Mouse (Mus musculus) hindbrain, postnatal 0 days (tissue): ENCODE results near the gene Rassf6. TPM values are rescaled to one million over a fixed set of nuclear protein-coding genes. Genes with fewer than 3 reads are reported as not detected.
"Not testable (repeated sequence)": the region's sequence is repeated elsewhere in the genome, so short reads cannot be mapped to it uniquely, and the experiment has no call there.

Source experiments
- ATAC-seq: fragments of 200-750 bp; cut with Nextera tagmentation; 2 replicates; pipeline ENCODE4 v1.8.0; 2017; ENCODE audit warnings: mild to moderate bottlenecking, moderate TSS enrichment, moderate library complexity
- DNase-seq: peaks from one replicate; pipeline ENCODE4 v3.0.0-alpha.2; 2015; ENCODE audit warnings: low spot score
- H3K27ac ChIP-seq: fragments of 300-500 bp; sonication (generic); 2 replicates; pipeline ENCODE4 v1.5.1; 2014; ENCODE audit warnings: mild to moderate bottlenecking
- H3K27me3 ChIP-seq: fragments of 300-500 bp; sonication (generic); 2 replicates; pipeline ENCODE4 v1.6.1; 2014; ENCODE audit warnings: low read length, mixed read lengths; ENCODE audit not compliant: insufficient read depth
- H3K36me3 ChIP-seq: fragments of 300-500 bp; sonication (generic); 2 replicates; pipeline ENCODE4 v1.6.1; 2014; ENCODE audit warnings: low read length, mixed read lengths; ENCODE audit not compliant: insufficient read depth
- H3K4me1 ChIP-seq: fragments of 300-500 bp; sonication (generic); 2 replicates; pipeline ENCODE4 v1.6.1; 2014; ENCODE audit warnings: antibody characterized with exemption, low read length, mixed read lengths; ENCODE audit not compliant: insufficient read depth
- H3K4me2 ChIP-seq: fragments of 300-500 bp; sonication (generic); 2 replicates; pipeline ENCODE4 v1.6.1; 2014; ENCODE audit warnings: low read depth, mild to moderate bottlenecking, low read length, moderate library complexity, mixed read lengths
- H3K4me3 ChIP-seq: fragments of 300-500 bp; sonication (generic); 2 replicates; pipeline ENCODE4 v1.5.1; 2014; ENCODE audit warnings: low read length
- H3K9ac ChIP-seq: fragments of 300-500 bp; sonication (generic); replicated peaks from 2 replicates; pipeline ENCODE4 v1.6.1; 2014; ENCODE audit warnings: mild to moderate bottlenecking, low read length, moderate library complexity, mixed read lengths
- H3K9me3 ChIP-seq: fragments of 300-500 bp; sonication (generic); 2 replicates; pipeline ENCODE4 v1.6.1; 2016; ENCODE audit warnings: low read length, mixed read lengths
- CTCF ChIP-seq: IDR thresholded peaks from 2 replicates; pipeline ENCODE4 v1.5.1; 2016; ENCODE audit warnings: antibody characterized with exemption, control low read depth, low read depth
- WGBS: fragments of 180-500 bp; shearing (Covaris S2); extraction: QIAGEN DNeasy Blood & Tissue Kit; methylation state at CpG from one replicate; pipeline ENCODE4 v1.1.7; 2014; 5-methylcytosine and 5-hydroxymethylcytosine counted together
- polyA plus RNA-seq: library from polyadenylated mRNA; unstranded; fragments of >200 nt; fragmentation: Nextera tagmentation; extraction: Ambion mirVana; gene quantifications from 2 replicates; pipeline ENCODE4 v1.2.1, GENCODE M21; 2015
- total RNA-seq: library from RNA; depleted of rRNA; stranded (reverse); fragments of >200 nt; gene quantifications from 2 replicates; pipeline ENCODE4 v1.2.3, GENCODE M21; 2014

The Rassf6 gene
- total and polyA plus RNA-seq, 2 experiments from 2014 or later = 1.4 to 2.8 TPM

DNA sequence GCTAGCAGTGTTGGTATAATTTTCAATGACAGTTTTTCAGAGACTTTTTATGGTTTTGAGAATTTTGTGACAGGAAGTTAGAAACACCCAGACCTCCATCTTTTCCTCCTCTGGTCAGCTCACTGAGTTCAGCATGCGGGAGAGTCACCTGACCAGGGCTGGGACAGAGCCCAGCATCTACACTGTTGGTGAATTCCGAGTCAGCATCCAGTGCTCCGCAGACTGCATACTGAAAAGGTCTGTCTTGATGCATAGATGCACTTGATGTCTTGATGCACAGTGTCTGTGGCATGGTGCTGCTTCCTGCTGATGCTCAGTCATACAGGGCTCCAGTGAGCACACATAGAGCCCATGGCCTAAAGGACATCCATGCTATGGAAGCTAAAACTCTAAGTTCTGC is 12.4 kb downstream of the Rassf6 start:
- Histone ChIP-seq H3K4me2 (no peak overlapping the region), H3K27me3 (no peaks in the 10 kb centered on the region), H3K9ac (no peak overlapping the region), H3K36me3 (no peaks in the 10 kb centered on the region), H3K9me3 (no peaks in the 10 kb centered on the region), H3K27ac (no peak overlapping the region), H3K4me1 (no peaks in the 10 kb centered on the region), H3K4me3 (no peak overlapping the region)
- no peak for ATAC-seq
- WGBS = 72% methylated on average over 3 of the region's 3 CpGs
- no peak for TF ChIP-seq CTCF
- DNase-seq = no peak

DNA sequence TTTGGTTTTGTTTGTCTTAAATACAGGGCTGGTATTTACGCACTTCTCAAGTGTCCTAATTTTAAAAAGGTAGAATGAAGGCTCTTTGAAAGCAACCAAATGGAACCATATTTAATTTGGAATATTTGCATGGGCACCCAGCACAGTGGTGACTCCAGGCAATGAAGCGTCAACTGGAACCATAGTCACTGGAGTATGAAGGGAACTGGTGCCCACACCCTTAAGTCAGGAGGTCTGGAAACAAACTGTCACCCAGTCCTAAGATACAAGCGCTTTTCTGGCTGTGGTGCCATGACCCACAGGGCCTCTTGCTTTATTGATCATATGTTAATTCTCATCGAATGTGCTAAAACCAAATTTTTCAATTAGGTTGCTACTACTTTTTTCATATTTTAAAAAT is 13.0 kb downstream of the Rassf6 start:
- no peak for TF ChIP-seq CTCF
- 95% methylated on average over 4 of the region's 4 CpGs for WGBS
- no peak for ATAC-seq
- H3K9ac ChIP-seq = no peak overlapping the region
- no peaks in the 10 kb centered on the region for H3K9me3 ChIP-seq
- H3K27ac ChIP-seq = no peak overlapping the region
- H3K4me2 ChIP-seq = no peak overlapping the region
- no peak overlapping the region for H3K4me3 ChIP-seq
- no peak for DNase-seq
- no peaks in the 10 kb centered on the region for H3K4me1 ChIP-seq
- H3K27me3 ChIP-seq = no peaks in the 10 kb centered on the region
- H3K36me3 ChIP-seq = no peaks in the 10 kb centered on the region

DNA sequence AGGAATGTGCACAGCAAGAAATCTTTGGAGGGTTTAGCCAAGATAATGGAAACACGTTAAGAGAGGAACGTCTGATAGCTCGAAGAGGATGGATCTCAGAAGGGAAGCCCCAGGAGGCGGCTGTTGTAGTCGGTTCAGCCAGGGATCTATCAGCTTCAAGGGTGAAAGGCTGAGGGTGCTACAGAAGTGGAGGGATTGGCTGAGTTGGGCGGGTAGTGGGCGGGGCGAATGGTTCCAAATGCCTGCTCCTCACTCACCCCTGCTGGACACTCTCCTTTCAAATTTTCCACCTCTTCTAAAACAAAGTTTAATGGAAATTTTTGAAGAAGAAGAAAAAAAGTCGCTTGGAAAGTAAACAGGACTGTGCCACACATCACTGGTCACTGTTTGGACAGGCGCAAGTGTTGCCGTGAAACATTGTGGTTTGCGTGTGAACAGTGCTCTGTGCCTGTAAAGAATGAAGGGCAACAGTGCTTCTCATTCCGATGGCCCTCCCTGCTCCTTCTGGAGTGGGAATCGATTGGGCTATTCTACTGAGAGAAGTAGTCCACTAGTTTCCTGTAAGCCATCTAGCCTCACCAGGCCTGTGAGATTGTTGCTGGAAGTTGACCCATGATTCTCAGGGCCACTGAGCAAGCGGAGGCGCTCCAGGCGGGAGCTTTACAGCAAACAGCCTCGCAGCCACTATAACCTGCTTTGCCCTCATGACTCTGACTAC is 15.6 kb downstream of the Rassf6 start:
- WGBS = 75% methylated on average over 18 of the region's 18 CpGs
- H3K27ac ChIP-seq = no peak overlapping the region
- H3K27me3 ChIP-seq = no peaks in the 10 kb centered on the region
- no peak for ATAC-seq
- DNase-seq = no peak
- no peak overlapping the region for H3K9ac ChIP-seq
- no peaks in the 10 kb centered on the region for H3K4me1 ChIP-seq
- H3K36me3 ChIP-seq = no peaks in the 10 kb centered on the region
- no peaks in the 10 kb centered on the region for H3K9me3 ChIP-seq
- no peak overlapping the region for H3K4me2 ChIP-seq
- H3K4me3 ChIP-seq = no peak overlapping the region
- no peak for TF ChIP-seq CTCF

DNA sequence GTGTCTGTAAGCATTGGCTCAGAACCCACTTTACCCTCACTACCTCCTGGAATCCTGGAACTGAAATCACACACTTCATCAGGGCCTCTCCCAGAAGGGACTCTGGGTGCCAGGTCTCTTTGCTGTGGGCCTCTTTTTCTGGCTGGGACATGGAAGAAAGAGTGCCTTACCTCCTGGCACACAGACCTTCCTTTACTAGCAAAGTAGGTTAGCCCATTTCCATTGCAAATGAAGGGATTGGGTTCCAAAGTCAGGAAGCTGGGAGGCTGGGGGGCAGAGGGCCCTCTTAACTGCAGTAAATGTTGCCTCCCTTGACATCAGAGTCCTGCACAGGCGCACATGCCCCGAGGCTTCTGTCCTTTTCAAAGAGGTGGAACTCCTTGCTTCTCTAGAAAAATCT is 17.2 kb downstream of the Rassf6 start:
- no peak overlapping the region for H3K9ac ChIP-seq
- no peaks in the 10 kb centered on the region for H3K27me3 ChIP-seq
- TF ChIP-seq CTCF = no peak
- no peak overlapping the region for H3K27ac ChIP-seq
- H3K4me2 ChIP-seq = no peak overlapping the region
- no peak overlapping the region for H3K4me3 ChIP-seq
- H3K36me3 ChIP-seq = no peaks in the 10 kb centered on the region
- ATAC-seq = no peak; the same call in 1 of the 2 replicates
- DNase-seq = no peak
- no peaks in the 10 kb centered on the region for H3K9me3 ChIP-seq
- WGBS = 77% methylated on average over 2 of the region's 2 CpGs
- no peaks in the 10 kb centered on the region for H3K4me1 ChIP-seq

DNA sequence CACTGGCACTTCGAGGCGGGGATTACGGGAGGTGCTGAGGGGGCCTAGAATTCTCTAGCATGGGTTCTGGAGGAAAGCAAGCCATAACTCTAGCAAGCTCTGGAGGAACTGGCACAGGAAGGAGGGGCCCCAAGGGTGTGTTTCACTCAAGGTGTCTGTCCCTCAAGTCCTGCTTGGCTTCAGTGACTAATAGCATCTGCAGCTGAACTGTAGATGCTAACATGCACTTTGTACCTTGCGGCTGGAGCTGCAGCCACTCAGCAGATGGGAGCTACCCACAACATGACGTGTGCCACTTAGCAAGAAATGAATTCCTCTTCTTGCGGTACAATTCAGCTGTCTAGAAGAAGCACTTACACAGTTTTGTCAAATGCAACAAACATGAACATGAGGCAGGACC is 18.7 kb downstream of the Rassf6 start:
- Histone ChIP-seq H3K9me3 (no peaks in the 10 kb centered on the region), H3K36me3 (no peaks in the 10 kb centered on the region), H3K9ac (no peak overlapping the region), H3K4me3 (no peak overlapping the region), H3K27ac (no peak overlapping the region), H3K27me3 (no peaks in the 10 kb centered on the region), H3K4me2 (no peak overlapping the region), H3K4me1 (no peaks in the 10 kb centered on the region)
- 92% methylated on average over 6 of the region's 6 CpGs for WGBS
- DNase-seq = no peak
- TF ChIP-seq CTCF = no peak
- no peak for ATAC-seq

DNA sequence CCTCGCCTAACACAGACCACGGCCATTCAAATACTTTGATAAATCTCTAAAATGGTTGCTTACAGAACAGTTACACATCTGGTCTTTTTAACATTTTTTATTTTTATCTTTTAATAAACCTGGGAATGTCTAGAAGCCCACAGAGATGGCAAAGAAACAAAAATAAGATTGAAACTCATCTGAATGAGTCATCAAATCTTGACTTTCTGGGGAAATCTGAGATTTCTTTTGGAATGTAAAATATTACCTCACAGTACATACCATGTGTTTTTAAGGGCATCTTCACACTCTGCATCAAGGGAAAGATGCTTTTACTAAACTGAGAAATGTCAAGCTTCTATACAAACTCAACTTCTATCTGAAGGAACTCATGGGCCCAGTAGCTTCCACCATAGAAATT is 19.1 kb downstream of the Rassf6 start:
- no peak for TF ChIP-seq CTCF
- Histone ChIP-seq H3K27ac (no peak overlapping the region), H3K4me2 (no peak overlapping the region), H3K9me3 (no peaks in the 10 kb centered on the region), H3K36me3 (no peaks in the 10 kb centered on the region), H3K27me3 (no peaks in the 10 kb centered on the region), H3K4me1 (no peaks in the 10 kb centered on the region), H3K9ac (no peak overlapping the region), H3K4me3 (no peak overlapping the region)
- DNase-seq = no peak
- WGBS = 97% methylated on average over 2 of the region's 2 CpGs
- no peak for ATAC-seq

DNA sequence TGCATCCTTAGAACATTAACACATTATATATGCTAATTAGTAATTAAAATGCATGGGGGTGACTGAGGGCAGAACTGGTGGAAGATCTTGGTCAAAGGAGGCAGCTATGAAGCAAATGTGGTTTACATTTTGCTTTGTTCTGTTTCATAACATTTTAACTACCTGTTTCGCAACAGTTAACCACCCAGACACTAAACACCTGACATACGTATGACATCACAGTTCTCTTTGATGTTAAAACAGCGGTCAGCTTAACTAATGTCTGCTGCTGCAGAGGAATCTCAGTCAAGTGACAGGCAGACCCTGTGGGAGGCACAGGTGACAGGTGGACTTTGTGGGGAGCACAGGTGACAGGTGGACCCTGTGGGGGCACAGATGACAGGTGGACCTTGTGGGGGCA is 22.6 kb downstream of the Rassf6 start:
- WGBS = 90% methylated on average over 3 of the region's 3 CpGs
- Histone ChIP-seq H3K4me2 (no peak overlapping the region), H3K9ac (no peak overlapping the region), H3K4me3 (no peak overlapping the region), H3K27ac (no peak overlapping the region), H3K9me3 (no peaks in the 10 kb centered on the region), H3K36me3 (no peaks in the 10 kb centered on the region), H3K27me3 (no peaks in the 10 kb centered on the region), H3K4me1 (no peaks in the 10 kb centered on the region)
- no peak for ATAC-seq
- DNase-seq = no peak
- TF ChIP-seq CTCF = no peak

GRCm38 (mm10) chr5:90612751-90613150 is 27.7 kb downstream of the Rassf6 start:
- not testable (repeated sequence) for H3K27me3 ChIP-seq, H3K4me1 ChIP-seq, DNase-seq, H3K9me3 ChIP-seq, H3K27ac ChIP-seq, H3K4me2 ChIP-seq, H3K4me3 ChIP-seq, H3K9ac ChIP-seq, H3K36me3 ChIP-seq, ATAC-seq
- WGBS = 85% methylated on average over 1 of the region's 1 CpGs
